Mouse (Mus musculus) cerebellum, adult 2 months (tissue): Measurements from ENCODE around the gene Slc23a2. TPM values are rescaled to one million over a fixed set of nuclear protein-coding genes. Genes with fewer than 3 reads are reported as not detected.

ENCODE experiments used
- DNase-seq, 2 experiments: peaks; one replicate each; pipeline ENCODE4 v3.0.0; 2021
- H3K27ac ChIP-seq: fragments of 200-500 bp; 2 replicates; pipeline ENCODE4 v1.5.1; 2012; ENCODE audit warnings: low read length, control low read depth, inconsistent platforms; ENCODE audit not compliant: insufficient read depth
- H3K27me3 ChIP-seq: fragments of 200-500 bp; 2 replicates; pipeline ENCODE4 v1.6.1; 2012; ENCODE audit warnings: inconsistent platforms, mild to moderate bottlenecking, low read length, moderate library complexity; ENCODE audit not compliant: control insufficient read depth, insufficient read depth
- H3K4me1 ChIP-seq: fragments of 200-500 bp; 2 replicates; pipeline ENCODE4 v1.6.1; 2011; ENCODE audit warnings: low read length; ENCODE audit not compliant: control insufficient read depth, insufficient read depth
- H3K4me3 ChIP-seq: fragments of 200-500 bp; replicated peaks from 2 replicates; pipeline ENCODE3; 2011; ENCODE audit warnings: mild to moderate bottlenecking, low read depth, low read length, control low read depth; ENCODE audit not compliant: insufficient read depth
- CTCF ChIP-seq: fragments of 200-500 bp; IDR thresholded peaks from 2 replicates; pipeline ENCODE4 v1.5.1; 2011; ENCODE audit warnings: low read depth, mild to moderate bottlenecking, control low read depth, low read length, moderate library complexity, borderline replicate concordance; ENCODE audit not compliant: insufficient read depth
- POLR2A ChIP-seq: fragments of 200-500 bp; IDR thresholded peaks from 2 replicates; pipeline ENCODE4 v1.6.1; 2011; ENCODE audit warnings: low read length, control low read depth, borderline replicate concordance; ENCODE audit not compliant: insufficient read depth
- WGBS: fragments of 180-500 bp; shearing (Covaris S2); methylation state at CpG from one replicate; pipeline ENCODE4 v1.1.7; 2018; 5-methylcytosine and 5-hydroxymethylcytosine counted together
- polyA plus RNA-seq: library from polyadenylated mRNA; depleted of rRNA; stranded (reverse); fragments of >200 nt; gene quantifications from 2 replicates; pipeline ENCODE4 v1.2.3, GENCODE M21; 2012

Slc23a2 gene
- polyA plus RNA-seq, 1 experiment = 68.6 TPM

- WGBS = 29% methylated on average over 7 of the region's 7 CpGs
- H3K27me3 ChIP-seq = no peaks in the 10 kb centered on the region
- no peak overlapping the region for H3K27ac ChIP-seq
- DNase-seq = no peak
- no peak overlapping the region for H3K4me3 ChIP-seq
- peaks cover 26% of the 10 kb centered on the region for H3K4me1 ChIP-seq
- TF ChIP-seq CTCF (no peak), POLR2A (no peak)
Measured at GRCm38 (mm10) chr2:132129247-132129646, 15.7 kb downstream of the Slc23a2 start.

DNA sequence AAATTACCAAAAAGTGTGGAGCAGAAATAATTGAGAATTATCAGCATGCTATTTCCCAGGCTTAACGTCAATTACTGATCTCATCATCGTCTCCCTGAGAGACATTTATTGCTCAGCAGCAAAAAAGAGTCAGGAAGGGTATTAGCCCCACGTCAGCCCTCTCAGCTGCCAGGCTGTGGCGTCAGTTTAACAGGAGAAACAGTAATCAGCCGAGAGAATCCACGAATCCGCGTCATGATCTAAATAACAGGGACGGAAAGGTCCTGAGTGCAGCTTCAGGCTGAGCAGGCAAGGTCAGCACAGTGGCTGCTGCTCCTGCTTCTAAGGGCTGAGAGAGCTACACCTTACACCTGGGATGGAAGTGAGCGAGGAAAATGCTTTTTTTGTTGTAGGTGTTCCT is 17.0 kb downstream of the Slc23a2 start:
- H3K27ac ChIP-seq = no peak overlapping the region
- 41% methylated on average over 10 of the region's 10 CpGs for WGBS
- peaks cover 26% of the 10 kb centered on the region for H3K4me1 ChIP-seq
- no peaks in the 10 kb centered on the region for H3K27me3 ChIP-seq
- no peak for DNase-seq
- no peak for TF ChIP-seq CTCF
- TF ChIP-seq POLR2A = no peak
- H3K4me3 ChIP-seq = no peak overlapping the region

DNA sequence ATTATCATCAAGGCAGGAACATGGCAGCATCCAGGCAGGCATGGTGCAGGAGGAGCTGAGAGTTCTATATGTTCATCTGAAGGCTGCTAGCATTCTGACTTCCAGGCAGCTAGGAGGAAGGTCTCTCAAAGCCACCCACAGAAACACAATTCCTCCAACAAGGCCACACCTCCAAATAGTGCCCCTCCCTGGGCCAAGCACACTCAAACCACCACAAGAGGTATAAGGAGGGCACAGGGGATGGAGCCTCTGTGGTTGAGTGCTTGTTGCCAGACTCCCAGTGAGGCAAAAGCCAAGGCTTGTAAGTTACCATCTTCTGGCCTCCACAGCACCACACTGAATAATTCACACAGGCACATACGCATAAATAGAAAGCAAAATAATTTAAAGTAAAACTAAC is 18.6 kb downstream of the Slc23a2 start:
- no peak for DNase-seq
- TF ChIP-seq POLR2A = no peak
- no peak for TF ChIP-seq CTCF
- WGBS = 85% methylated on average over 1 of the region's 1 CpGs
- H3K4me1 ChIP-seq = peaks cover 19% of the 10 kb centered on the region
- H3K27ac ChIP-seq = no peak overlapping the region
- H3K4me3 ChIP-seq = no peak overlapping the region
- no peaks in the 10 kb centered on the region for H3K27me3 ChIP-seq

GRCm38 (mm10) chr2:132123063-132123462 is 21.8 kb downstream of the Slc23a2 start:
- DNase-seq = no peak
- H3K4me1 ChIP-seq = peaks cover 17% of the 10 kb centered on the region
- H3K27ac ChIP-seq = no peak overlapping the region
- H3K4me3 ChIP-seq = no peak overlapping the region
- 86% methylated on average over 4 of the region's 4 CpGs for WGBS
- TF ChIP-seq POLR2A = no peak
- TF ChIP-seq CTCF = no peak
- no peaks in the 10 kb centered on the region for H3K27me3 ChIP-seq

DNA sequence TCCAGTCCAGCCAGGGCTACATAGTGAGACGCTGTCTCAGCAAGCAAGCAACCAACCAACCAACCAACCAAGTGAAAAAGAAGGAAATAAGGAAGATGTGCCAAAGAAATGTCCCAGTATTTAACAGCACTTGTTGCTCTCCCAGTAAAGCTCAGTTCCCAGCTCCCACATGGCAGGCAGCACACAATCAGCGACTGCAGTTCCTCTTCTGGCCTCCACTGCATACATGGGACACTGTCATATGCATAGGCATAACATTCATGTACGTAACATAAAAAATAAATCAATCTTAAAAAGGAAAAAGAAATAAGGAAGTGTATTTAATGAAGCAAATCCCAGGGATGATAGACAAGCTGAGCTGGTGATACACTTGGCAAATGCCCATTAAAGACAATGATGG is 23.9 kb downstream of the Slc23a2 start:
- H3K27ac ChIP-seq = no peak overlapping the region
- H3K4me3 ChIP-seq = no peak overlapping the region
- no peak for TF ChIP-seq CTCF
- TF ChIP-seq POLR2A = no peak
- no peak for DNase-seq
- peaks cover 17% of the 10 kb centered on the region for H3K4me1 ChIP-seq
- no peaks in the 10 kb centered on the region for H3K27me3 ChIP-seq
- 85% methylated on average over 3 of the region's 3 CpGs for WGBS

- 65% methylated on average over 1 of the region's 1 CpGs for WGBS
- Histone ChIP-seq H3K27me3 (no peaks in the 10 kb centered on the region), H3K27ac (no peak overlapping the region), H3K4me1 (peaks cover 16% of the 10 kb centered on the region), H3K4me3 (no peak overlapping the region)
- DNase-seq = no peak
- TF ChIP-seq POLR2A (no peak), CTCF (no peak)
Measured at GRCm38 (mm10) chr2:132118646-132119045, 26.3 kb downstream of the Slc23a2 start.

DNA sequence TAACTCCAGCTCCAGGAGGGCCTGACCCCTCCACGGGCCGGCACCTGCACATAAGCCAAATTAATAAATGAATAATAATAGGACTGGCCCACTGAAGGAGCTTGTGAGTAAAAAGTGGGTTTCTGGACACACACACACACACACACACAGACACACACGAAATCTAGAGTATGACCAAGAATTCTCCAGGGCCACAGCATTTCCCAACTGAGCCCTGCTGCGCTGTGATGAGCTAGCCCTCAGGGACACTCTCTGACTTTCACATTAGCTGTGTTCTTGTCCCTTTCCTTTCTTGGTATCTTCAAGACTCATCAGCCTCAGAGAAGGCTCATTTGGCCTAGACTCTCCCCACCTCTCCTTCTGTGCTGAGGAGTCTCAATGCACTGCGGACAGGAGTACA is 29.0 kb downstream of the Slc23a2 start:
- H3K4me1 ChIP-seq = peaks cover 24% of the 10 kb centered on the region
- 81% methylated on average over 5 of the region's 5 CpGs for WGBS

DNA sequence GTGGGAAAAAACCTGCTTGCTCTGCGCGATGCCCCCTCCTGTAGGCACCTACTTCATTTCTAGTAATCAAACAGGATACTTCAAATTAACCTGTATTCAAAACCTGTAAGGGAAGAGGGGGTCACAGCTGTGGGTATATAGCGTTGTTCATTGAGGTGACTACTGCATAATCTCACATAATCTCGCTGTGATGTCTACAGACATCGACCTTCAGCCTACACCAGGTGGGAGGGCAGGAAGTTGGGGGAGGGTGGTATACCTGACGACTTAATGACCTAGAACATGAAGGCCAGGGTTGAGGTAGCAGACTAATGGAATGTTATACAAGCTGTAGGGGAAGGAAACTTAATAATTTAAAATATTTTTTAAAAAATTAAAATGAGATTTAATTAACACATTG is 29.6 kb downstream of the Slc23a2 start:
- 71% methylated on average over 6 of the region's 6 CpGs for WGBS
- H3K27ac ChIP-seq = no peak overlapping the region
- H3K27me3 ChIP-seq = no peaks in the 10 kb centered on the region
- no peak for DNase-seq
- H3K4me1 ChIP-seq = peaks cover 27% of the 10 kb centered on the region
- H3K4me3 ChIP-seq = no peak overlapping the region
- TF ChIP-seq CTCF = no peak
- TF ChIP-seq POLR2A = no peak

More for the DNA sequence above, 29.0 kb downstream of the Slc23a2 start:
- no peak overlapping the region for H3K4me3 ChIP-seq
- H3K27ac ChIP-seq = no peak overlapping the region
- TF ChIP-seq CTCF (no peak), POLR2A (no peak)
- no peaks in the 10 kb centered on the region for H3K27me3 ChIP-seq
- no peak for DNase-seq
